Mouse (Mus musculus) forebrain, embryonic 16.5 days (tissue): Measurements from ENCODE around the gene Neurl1a. TPM values are rescaled to one million over a fixed set of nuclear protein-coding genes. Genes with fewer than 3 reads are reported as not detected.

Experiments
- ATAC-seq: fragments of 200-750 bp; cut with Nextera tagmentation; 2 replicates; pipeline ENCODE4 v1.8.0; 2017; ENCODE audit warnings: mild to moderate bottlenecking, moderate library complexity
- H3K27ac ChIP-seq: fragments of 300-500 bp; sonication (generic); 2 replicates; pipeline ENCODE4 v1.5.1; 2014; ENCODE audit warnings: low read length, control low read depth
- H3K27me3 ChIP-seq: fragments of 300-500 bp; sonication (generic); replicated peaks from 2 replicates; pipeline ENCODE4 v1.6.1; 2014; ENCODE audit warnings: low read length; ENCODE audit not compliant: control insufficient read depth, insufficient read depth
- H3K36me3 ChIP-seq: fragments of 300-500 bp; sonication (generic); 2 replicates; pipeline ENCODE4 v1.6.1; 2014; ENCODE audit not compliant: control insufficient read depth, insufficient read depth
- H3K4me1 ChIP-seq: fragments of 300-500 bp; sonication (generic); replicated peaks from 2 replicates; pipeline ENCODE4 v1.6.1; 2014; ENCODE audit warnings: low read length; ENCODE audit not compliant: control insufficient read depth, insufficient read depth
- H3K4me2 ChIP-seq: fragments of 300-500 bp; sonication (generic); 2 replicates; pipeline ENCODE4 v1.6.1; 2014; ENCODE audit warnings: mild to moderate bottlenecking, low read length, control low read depth
- H3K4me3 ChIP-seq: fragments of 300-500 bp; sonication (generic); replicated peaks from 2 replicates; pipeline ENCODE4 v1.5.1; 2014; ENCODE audit warnings: mild to moderate bottlenecking, low read length, control low read depth
- H3K9ac ChIP-seq: fragments of 300-500 bp; sonication (generic); replicated peaks from 2 replicates; pipeline ENCODE4 v1.6.1; 2014; ENCODE audit warnings: low read depth, low read length, control low read depth
- H3K9me3 ChIP-seq: fragments of 300-500 bp; sonication (generic); 2 replicates; pipeline ENCODE4 v1.6.1; 2016; ENCODE audit warnings: low read length; ENCODE audit not compliant: control insufficient read depth
- WGBS: fragments of 180-500 bp; shearing (Covaris S2); extraction: QIAGEN DNeasy Blood & Tissue Kit; methylation state at CpG from one replicate; pipeline ENCODE4 v1.1.7; 2014; 5-methylcytosine and 5-hydroxymethylcytosine counted together
- polyA plus RNA-seq: library from polyadenylated mRNA; unstranded; fragments of >200 nt; fragmentation: Nextera tagmentation; extraction: Ambion mirVana; gene quantifications from 2 replicates; pipeline ENCODE4 v1.2.1, GENCODE M21; 2015

Neurl1a gene
- polyA plus RNA-seq, 1 experiment from 2014 or later = 11.0 TPM

DNA sequence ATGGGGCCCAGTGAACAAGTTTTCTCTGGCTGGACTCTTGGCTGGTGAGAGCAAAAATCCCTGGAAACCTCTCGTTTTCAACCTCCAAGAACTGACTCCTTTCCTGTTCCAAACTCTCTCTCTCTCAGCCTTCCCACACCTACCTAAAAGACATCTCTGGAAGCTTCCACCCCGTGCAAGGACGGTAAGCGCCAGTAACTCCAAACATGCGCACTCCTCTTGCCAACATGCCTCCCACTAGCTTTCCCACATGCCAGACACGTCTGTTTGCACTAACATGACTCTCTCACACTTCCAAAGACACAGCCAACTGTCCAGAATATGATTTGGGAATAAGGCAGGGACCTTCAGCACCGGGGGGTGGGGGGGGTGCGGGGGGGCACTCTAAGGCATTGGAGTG is 82.6 kb downstream of the Neurl1a start:
- Histone ChIP-seq H3K4me3 (no peak overlapping the region), H3K9ac (no peak overlapping the region), H3K27me3 (no peaks in the 10 kb centered on the region), H3K27ac (no peak overlapping the region), H3K4me1 (no peaks in the 10 kb centered on the region), H3K9me3 (no peaks in the 10 kb centered on the region), H3K36me3 (no peaks in the 10 kb centered on the region), H3K4me2 (no peak overlapping the region)
- ATAC-seq = no peak
- whole genome bisulfite sequencing = 79% methylated on average over 8 of the region's 8 CpGs

GRCm38 (mm10) chr19:47263621-47264020 is 85.0 kb downstream of the Neurl1a start:
- Histone ChIP-seq H3K4me1 (no peaks in the 10 kb centered on the region), H3K4me3 (no peak overlapping the region), H3K9ac (no peak overlapping the region), H3K27ac (no peak overlapping the region), H3K9me3 (no peaks in the 10 kb centered on the region), H3K27me3 (no peaks in the 10 kb centered on the region), H3K4me2 (no peak overlapping the region), H3K36me3 (peaks cover 3% of the 10 kb centered on the region; the same call in 1 of the 2 replicates)
- no peak for ATAC-seq
- WGBS = 93% methylated on average over 8 of the region's 8 CpGs

DNA sequence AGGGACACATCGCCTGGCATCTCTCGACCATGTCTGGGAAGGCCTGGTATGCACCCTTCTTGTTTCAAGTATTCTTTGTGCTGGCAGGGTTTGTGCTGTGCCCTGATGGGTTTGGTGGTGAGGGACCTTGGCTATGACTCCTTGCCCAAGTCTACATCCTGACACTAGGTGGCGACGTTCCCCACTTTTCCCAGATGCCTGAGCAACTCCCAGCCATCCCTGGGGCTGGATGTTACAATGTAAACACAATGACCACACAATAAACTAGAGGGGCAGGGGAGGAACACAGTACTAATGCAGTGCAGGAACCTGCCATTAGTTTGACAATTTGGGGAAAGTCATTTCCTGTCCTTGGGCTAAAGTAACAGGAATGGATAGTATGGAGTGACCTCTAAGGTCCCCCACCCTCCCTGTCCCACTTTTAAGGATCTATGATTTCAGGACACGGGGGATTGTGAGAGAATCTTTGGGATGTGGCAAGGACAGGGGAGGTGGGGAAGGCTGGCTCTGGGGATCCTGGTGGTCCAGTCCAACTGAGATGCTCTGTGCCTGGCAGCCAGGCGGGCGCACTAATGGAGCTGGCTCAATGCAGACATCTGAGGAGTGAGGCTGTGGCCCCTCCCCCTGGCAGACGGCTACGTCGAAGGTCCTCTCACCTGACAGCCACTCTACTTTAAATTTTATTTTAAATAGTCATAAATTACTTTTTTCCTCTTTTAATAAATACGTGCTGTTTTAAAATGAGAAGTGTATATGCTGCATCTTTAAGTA is 85.9 kb downstream of the Neurl1a start:
- Histone ChIP-seq H3K4me3 (no peak overlapping the region), H3K9ac (no peak overlapping the region), H3K36me3 (peaks cover 3% of the 10 kb centered on the region; the same call in 1 of the 2 replicates), H3K9me3 (no peaks in the 10 kb centered on the region), H3K4me2 (no peak overlapping the region), H3K27me3 (no peaks in the 10 kb centered on the region), H3K27ac (no peak overlapping the region), H3K4me1 (no peaks in the 10 kb centered on the region)
- WGBS = 48% methylated on average over 11 of the region's 11 CpGs
- peak; percentile 74 for ATAC-seq

DNA sequence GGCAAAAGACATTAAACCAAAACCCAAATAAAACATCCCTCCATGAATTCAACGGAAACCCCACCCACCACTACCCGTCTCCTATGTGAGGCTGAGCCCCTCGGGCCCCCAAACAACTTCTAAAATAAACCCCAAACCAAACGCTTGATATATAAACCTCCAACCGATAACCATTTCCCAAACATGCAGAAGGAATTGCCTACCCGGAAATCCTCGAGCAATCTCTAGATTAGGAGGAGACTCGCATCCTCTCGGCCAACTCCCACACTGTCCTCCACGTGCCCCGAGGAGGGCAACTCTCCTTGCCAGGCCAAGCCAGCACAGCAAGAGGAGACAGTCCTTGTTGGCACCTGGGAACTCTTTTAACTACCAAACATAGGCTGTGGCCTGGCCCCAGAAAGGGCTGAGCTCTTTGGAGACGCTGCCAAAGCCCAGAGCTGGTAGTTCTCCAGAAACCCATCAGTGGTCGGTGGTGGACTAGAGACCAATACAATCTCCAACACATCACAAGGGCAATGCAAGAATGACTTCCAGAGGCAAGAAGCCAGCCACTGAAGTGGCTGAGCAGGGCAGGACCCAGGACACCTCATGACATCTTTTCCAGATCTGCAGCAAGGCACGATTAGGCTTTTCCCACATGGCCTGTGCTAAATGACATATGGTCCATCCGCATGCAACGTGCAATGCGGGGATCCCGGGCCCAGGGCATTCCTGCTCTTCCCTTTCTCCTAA is 87.6 kb downstream of the Neurl1a start:
- Histone ChIP-seq H3K4me3 (no peak overlapping the region), H3K9me3 (no peaks in the 10 kb centered on the region), H3K4me1 (no peaks in the 10 kb centered on the region), H3K4me2 (no peak overlapping the region), H3K27ac (no peak overlapping the region), H3K9ac (no peak overlapping the region), H3K36me3 (peaks cover 3% of the 10 kb centered on the region; the same call in 1 of the 2 replicates), H3K27me3 (no peaks in the 10 kb centered on the region)
- WGBS = 89% methylated on average over 18 of the region's 18 CpGs
- no peak for ATAC-seq

DNA sequence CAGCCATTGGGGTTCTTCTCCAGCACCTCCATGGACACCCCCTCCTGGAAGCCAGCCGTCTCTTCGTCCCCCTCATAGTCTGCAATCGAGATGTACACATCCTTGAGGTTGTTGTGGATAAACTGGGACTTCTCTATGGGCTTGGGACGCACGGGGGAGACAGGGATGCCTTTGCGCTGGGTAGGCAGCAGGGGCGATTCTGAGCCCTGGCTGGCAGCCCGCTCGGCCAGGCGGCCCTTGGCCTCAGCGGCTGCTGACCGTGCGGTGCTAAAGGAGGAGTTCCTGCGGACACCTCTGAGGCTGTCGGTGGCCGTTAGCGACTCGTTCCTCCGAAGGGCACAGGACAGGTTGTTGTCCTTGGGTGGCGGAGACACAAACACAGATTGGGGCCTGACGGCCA is 88.4 kb downstream of the Neurl1a start:
- ATAC-seq = no peak
- Histone ChIP-seq H3K4me2 (no peak overlapping the region), H3K36me3 (peaks cover 3% of the 10 kb centered on the region; the same call in 1 of the 2 replicates), H3K27me3 (no peaks in the 10 kb centered on the region), H3K27ac (no peak overlapping the region), H3K9me3 (no peaks in the 10 kb centered on the region), H3K4me1 (no peaks in the 10 kb centered on the region), H3K4me3 (no peak overlapping the region), H3K9ac (no peak overlapping the region)
- 92% methylated on average over 21 of the region's 21 CpGs for WGBS

- ATAC-seq = no peak
- Histone ChIP-seq H3K36me3 (peaks cover 3% of the 10 kb centered on the region; the same call in 1 of the 2 replicates), H3K9me3 (no peaks in the 10 kb centered on the region), H3K4me3 (no peak overlapping the region), H3K4me1 (no peaks in the 10 kb centered on the region), H3K4me2 (no peak overlapping the region), H3K27ac (no peak overlapping the region), H3K9ac (no peak overlapping the region), H3K27me3 (no peaks in the 10 kb centered on the region)
- WGBS = 48% methylated on average over 8 of the region's 8 CpGs
Measured at GRCm38 (mm10) chr19:47269729-47270128, 91.1 kb downstream of the Neurl1a start.

GRCm38 (mm10) chr19:47270520-47270919 is 91.9 kb downstream of the Neurl1a start:
- Histone ChIP-seq H3K4me2 (no peak overlapping the region), H3K4me3 (no peak overlapping the region), H3K27ac (no peak overlapping the region), H3K4me1 (no peaks in the 10 kb centered on the region), H3K9me3 (no peaks in the 10 kb centered on the region), H3K36me3 (peaks cover 3% of the 10 kb centered on the region; the same call in 1 of the 2 replicates), H3K9ac (no peak overlapping the region), H3K27me3 (no peaks in the 10 kb centered on the region)
- WGBS = 83% methylated on average over 9 of the region's 9 CpGs
- no peak for ATAC-seq

GRCm38 (mm10) chr19:47276730-47277129 is 98.1 kb downstream of the Neurl1a start:
- Histone ChIP-seq H3K36me3 (no peaks in the 10 kb centered on the region), H3K4me3 (no peak overlapping the region), H3K4me2 (no peak overlapping the region), H3K27me3 (no peaks in the 10 kb centered on the region), H3K9me3 (no peaks in the 10 kb centered on the region), H3K4me1 (peaks cover 14% of the 10 kb centered on the region), H3K9ac (no peak overlapping the region), H3K27ac (0 out of 2 replicates have a peak overlapping the region, but pooled peaks have one; percentile 1)
- 76% methylated on average over 6 of the region's 6 CpGs for WGBS
- ATAC-seq = no peak

- H3K9me3 ChIP-seq = no peaks in the 10 kb centered on the region
- no peaks in the 10 kb centered on the region for H3K27me3 ChIP-seq
- no peaks in the 10 kb centered on the region for H3K36me3 ChIP-seq
- H3K4me2 ChIP-seq = no peak overlapping the region
- H3K9ac ChIP-seq = no peak overlapping the region
- WGBS = 70% methylated on average over 4 of the region's 4 CpGs
- H3K4me3 ChIP-seq = no peak overlapping the region
- no peak for ATAC-seq
- H3K27ac ChIP-seq = peak overlapping the region; percentile 62
- peaks cover 14% of the 10 kb centered on the region for H3K4me1 ChIP-seq
Measured at GRCm38 (mm10) chr19:47279372-47279771, 100.8 kb downstream of the Neurl1a start.
